Mouse (Mus musculus): Measurements from ENCODE around the gene Zbtb39. TPM values are rescaled to one million over a fixed set of nuclear protein-coding genes. Genes with fewer than 3 reads are reported as not detected.

The Zbtb39 gene
- polyA plus RNA-seq (2015; fragmentation: Nextera tagmentation; extraction: Ambion mirVana) = 2.6 and 2.7 TPM in 2 replicates

DNA sequence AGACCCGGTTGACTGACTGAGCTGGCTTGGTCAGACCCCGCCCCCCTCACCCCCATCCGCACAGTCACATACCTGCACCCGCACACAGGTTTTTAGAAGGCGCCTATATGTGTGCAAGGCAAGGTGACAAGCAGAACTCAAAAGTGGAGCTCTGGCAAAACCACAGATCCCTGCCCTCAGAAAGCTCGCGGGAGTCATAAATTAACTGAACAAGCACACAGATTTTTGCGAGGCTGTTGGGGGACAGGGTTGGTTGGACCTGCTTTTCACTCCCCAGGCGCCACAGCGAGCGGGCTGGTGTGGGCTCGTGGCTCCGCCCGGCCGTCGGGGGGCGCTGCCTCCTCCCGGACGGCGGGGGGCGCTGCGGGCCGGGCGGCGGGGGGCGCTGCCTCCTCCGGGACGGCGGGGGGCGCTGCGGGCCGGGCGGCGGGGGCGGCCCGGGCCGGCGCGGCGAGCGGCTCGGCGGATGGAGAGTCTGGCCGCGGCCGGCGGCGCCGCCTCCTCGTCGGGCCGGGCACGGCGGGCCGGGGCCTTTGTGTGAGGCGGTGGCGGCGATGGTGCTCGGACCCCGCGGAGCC is at the start of gene Zbtb39:
Gene Zbtb39, plus strand, starts transcription at position 456 of the 578 bp plus-strand sequence.
- no peaks in the 10 kb centered on the region for H3K27me3 ChIP-seq (replicated peaks)
- H3K9ac ChIP-seq = peak within 1 kb of the TSS; percentile 97
- H3K4me3 ChIP-seq (replicated peaks) = peak within 1 kb of the TSS; percentile 98
- peak; percentile 78 for ATAC-seq
- H3K4me2 ChIP-seq (replicated peaks) = peak within 1 kb of the TSS; percentile 70
- H3K27ac ChIP-seq = peak within 1 kb of the TSS; percentile 85
- peaks cover 29% of the 10 kb centered on the region for H3K36me3 ChIP-seq
- 0 out of 2 replicates have a peak, but pooled peaks cover 5% of the 10 kb centered on the region for H3K4me1 ChIP-seq (replicated peaks)
- no peaks in the 10 kb centered on the region for H3K9me3 ChIP-seq
- under 1% methylated on average over 40 of the region's 61 CpGs for WGBS

DNA sequence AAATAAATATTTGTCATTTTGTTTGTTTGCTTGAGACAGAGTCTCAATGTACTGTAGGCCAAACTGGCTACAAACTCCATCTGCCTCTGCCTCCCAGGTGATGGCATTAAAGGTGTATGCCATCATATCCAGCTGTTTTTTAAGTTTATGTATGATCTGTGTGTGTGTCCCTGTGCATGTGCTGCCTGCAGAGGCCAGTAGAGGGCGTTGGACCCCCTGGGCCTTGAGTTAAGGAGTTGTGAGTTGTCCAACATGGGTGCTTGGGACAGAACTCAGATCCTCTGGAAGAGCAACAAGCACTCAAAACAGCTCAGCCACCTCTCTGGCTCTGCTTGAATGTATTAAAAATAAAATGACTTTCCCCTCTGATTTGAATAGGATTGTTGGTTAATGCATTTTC is 48.3 kb upstream of the Zbtb39 start:
- H3K9ac ChIP-seq = no peak overlapping the region
- no peak for ATAC-seq
- H3K36me3 ChIP-seq = peaks cover 10% of the 10 kb centered on the region; the same call in 1 of the 2 replicates
- H3K27me3 ChIP-seq (replicated peaks) = no peaks in the 10 kb centered on the region
- H3K4me1 ChIP-seq (replicated peaks) = no peaks in the 10 kb centered on the region
- 20% methylated on average over 1 of the region's 1 CpGs for WGBS
- no peak overlapping the region for H3K4me2 ChIP-seq (replicated peaks)
- no peak overlapping the region for H3K27ac ChIP-seq
- no peak overlapping the region for H3K4me3 ChIP-seq (replicated peaks)
- no peaks in the 10 kb centered on the region for H3K9me3 ChIP-seq

DNA sequence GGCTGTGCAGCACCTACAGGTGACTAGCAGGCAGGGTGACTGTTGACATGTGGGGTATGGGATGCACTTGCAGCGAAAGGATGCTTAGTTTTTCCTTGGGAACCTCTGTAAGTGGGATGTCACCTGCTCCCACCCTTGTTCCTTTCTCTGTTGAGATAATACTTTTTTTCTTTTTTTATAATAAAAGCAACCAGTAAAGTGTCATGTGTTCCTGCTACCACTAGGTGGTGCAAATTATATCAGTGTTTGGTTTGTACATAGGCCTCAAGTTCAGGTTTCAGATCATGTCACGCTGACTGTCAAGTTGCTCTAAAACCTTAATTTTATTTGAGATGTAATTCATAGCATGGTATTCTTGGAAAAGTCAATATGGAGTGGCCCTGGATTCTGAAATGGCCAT is 44.7 kb upstream of the Zbtb39 start:
- Histone ChIP-seq H3K27me3 (replicated peaks) (no peaks in the 10 kb centered on the region), H3K9ac (no peak overlapping the region), H3K4me3 (replicated peaks) (no peak overlapping the region), H3K4me2 (replicated peaks) (no peak overlapping the region), H3K4me1 (replicated peaks) (no peaks in the 10 kb centered on the region), H3K9me3 (no peaks in the 10 kb centered on the region), H3K36me3 (peaks cover 20% of the 10 kb centered on the region; the same call in 1 of the 2 replicates), H3K27ac (no peak overlapping the region)
- peak; percentile 39; the same call in 1 of the 2 replicates for ATAC-seq
- WGBS = 48% methylated on average over 2 of the region's 2 CpGs

DNA sequence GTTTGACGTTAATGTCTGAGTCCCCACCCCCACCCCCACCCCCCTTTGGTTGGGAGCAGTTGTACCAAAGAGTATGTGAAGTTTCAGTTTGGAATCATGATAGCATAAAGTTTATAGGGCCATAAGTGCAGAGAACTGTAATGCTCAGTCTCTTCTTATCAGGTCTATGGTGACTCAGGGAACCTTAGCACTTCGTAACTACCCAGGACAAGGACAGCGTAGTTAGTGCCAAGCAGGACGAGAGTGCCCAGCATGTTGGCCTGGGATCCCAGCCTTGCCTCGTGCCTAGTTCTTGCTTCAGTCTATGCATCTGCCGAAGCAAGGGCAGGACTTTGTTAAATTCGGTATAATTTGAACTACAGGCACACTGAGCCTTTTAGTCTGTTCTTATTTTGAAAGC is 43.6 kb upstream of the Zbtb39 start:
- peaks cover 20% of the 10 kb centered on the region; the same call in 1 of the 2 replicates for H3K36me3 ChIP-seq
- H3K9me3 ChIP-seq = no peaks in the 10 kb centered on the region
- no peak overlapping the region for H3K27ac ChIP-seq
- ATAC-seq = peak; percentile 51; the same call in 1 of the 2 replicates
- no peaks in the 10 kb centered on the region for H3K4me1 ChIP-seq (replicated peaks)
- no peak overlapping the region for H3K4me2 ChIP-seq (replicated peaks)
- no peak overlapping the region for H3K9ac ChIP-seq
- H3K27me3 ChIP-seq (replicated peaks) = no peaks in the 10 kb centered on the region
- H3K4me3 ChIP-seq (replicated peaks) = no peak overlapping the region
- WGBS = 78% methylated on average over 7 of the region's 7 CpGs

DNA sequence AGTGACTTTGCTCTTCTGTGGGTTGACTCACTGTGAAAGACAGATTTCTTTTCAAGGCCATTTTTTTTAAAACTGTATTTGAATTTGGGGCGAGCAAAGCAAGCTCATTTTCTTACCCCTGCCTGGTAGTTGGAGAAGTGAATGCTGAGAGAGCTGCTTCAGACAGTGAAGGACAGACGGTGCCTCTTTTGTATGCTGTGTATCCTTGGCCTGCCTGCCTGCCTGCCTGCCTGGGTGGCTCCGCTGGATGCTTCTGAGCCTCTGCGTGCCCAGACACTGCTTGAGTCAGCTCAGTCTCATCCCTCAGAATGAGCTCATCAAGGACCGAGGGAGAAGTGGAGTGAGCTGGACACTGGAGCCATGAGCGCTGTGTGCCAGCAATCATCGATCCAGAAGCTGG is 40.4 kb upstream of the Zbtb39 start:
- 91% methylated on average over 7 of the region's 7 CpGs for WGBS
- no peak overlapping the region for H3K4me3 ChIP-seq (replicated peaks)

DNA sequence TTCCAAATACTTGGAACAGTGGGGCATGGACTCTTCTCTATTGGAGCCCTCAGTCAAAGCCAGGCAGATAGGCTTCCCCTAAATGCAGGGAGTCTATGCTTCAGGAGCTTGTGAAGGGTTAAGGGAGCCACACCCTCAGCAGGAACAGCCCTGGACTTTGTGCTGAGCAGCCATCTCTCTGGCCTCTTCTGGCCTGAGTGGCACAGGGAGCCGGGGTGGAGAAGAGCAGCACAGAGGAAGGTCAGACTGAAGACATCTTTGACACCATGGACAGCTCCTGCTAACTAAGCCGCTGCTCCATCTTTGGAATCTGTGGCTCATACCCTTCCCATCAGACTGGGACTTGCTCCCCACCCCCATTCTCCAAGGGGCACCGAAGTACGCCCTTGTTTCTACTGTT is 36.0 kb upstream of the Zbtb39 start:
- 38% methylated on average over 4 of the region's 4 CpGs for WGBS
- H3K36me3 ChIP-seq = no peaks in the 10 kb centered on the region
- H3K9ac ChIP-seq = no peak overlapping the region
- peak; percentile 75 for ATAC-seq
- H3K9me3 ChIP-seq = no peaks in the 10 kb centered on the region
- peaks cover 11% of the 10 kb centered on the region for H3K4me1 ChIP-seq (replicated peaks)
- peak overlapping the region; percentile 29 for H3K4me3 ChIP-seq (replicated peaks)
- H3K4me2 ChIP-seq (replicated peaks) = peak overlapping the region; percentile 29; the same call in 1 of the 2 replicates
- H3K27ac ChIP-seq = peak overlapping the region; percentile 62; the same call in 1 of the 2 replicates
- H3K27me3 ChIP-seq (replicated peaks) = no peaks in the 10 kb centered on the region

More for the DNA sequence above, 40.4 kb upstream of the Zbtb39 start:
- Histone ChIP-seq H3K27me3 (replicated peaks) (no peaks in the 10 kb centered on the region), H3K9me3 (no peaks in the 10 kb centered on the region), H3K9ac (no peak overlapping the region), H3K36me3 (peaks cover 20% of the 10 kb centered on the region; the same call in 1 of the 2 replicates), H3K27ac (no peak overlapping the region), H3K4me1 (replicated peaks) (peaks cover 6% of the 10 kb centered on the region; the same call in 1 of the 2 replicates), H3K4me2 (replicated peaks) (no peak overlapping the region)
- no peak for ATAC-seq

DNA sequence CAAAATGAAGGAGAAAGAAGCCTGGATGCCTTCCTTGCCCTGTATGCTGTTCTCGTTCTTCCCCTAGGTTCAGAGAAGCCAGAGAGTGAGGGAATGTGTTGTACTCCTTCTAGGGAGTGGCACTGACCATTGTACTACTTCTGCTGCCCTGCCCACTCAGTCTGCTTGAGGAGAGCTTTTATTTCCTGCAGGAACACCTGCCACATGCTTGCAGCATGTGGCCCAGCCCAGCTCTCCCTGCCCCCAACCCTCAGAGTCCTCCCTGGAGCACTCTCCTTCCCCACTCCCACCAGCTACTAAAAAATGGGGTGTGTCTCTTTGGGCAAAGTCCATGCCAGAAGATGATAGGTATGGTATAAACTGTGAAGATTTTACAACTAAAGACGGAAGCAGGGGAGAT is 35.0 kb upstream of the Zbtb39 start:
- Histone ChIP-seq H3K4me2 (replicated peaks) (0 out of 2 replicates have a peak overlapping the region, but pooled peaks have one; percentile 40), H3K27me3 (replicated peaks) (no peaks in the 10 kb centered on the region), H3K27ac (peak overlapping the region; percentile 62; the same call in 1 of the 2 replicates), H3K9me3 (no peaks in the 10 kb centered on the region), H3K9ac (no peak overlapping the region), H3K36me3 (no peaks in the 10 kb centered on the region), H3K4me3 (replicated peaks) (0 out of 2 replicates have a peak overlapping the region, but pooled peaks have one; percentile 29), H3K4me1 (replicated peaks) (peaks cover 11% of the 10 kb centered on the region)
- 32% methylated on average over 2 of the region's 2 CpGs for WGBS
- peak; percentile 86 for ATAC-seq

DNA sequence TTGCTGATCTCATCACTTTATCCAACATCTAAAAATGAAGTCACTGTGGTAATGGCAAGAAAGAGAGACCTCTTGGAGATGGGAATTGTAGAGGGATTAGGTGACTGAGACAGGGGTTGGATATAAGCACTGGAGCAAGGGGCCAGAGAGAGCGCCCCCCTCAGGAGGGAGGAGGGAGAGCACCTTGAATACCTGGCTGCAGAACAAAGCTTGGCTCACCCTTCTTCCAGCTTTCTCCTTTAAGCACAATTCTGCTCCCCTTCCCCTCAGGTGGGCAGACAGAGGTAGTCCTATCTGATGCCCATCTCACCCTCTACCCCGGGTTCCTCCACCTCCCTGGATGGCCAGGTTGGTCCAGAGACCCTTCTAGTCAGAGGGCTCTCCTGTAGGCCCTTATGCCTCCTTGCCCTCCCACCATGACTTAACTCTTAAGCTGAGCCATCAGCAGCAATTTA is 34.5 kb upstream of the Zbtb39 start, which contains the start of gene Myo1a:
Gene Myo1a, plus strand, starts transcription at position 405 of the 455 bp plus-strand sequence.
- WGBS = 55% methylated on average over 2 of the region's 2 CpGs
- no peak; the same call in 1 of the 2 replicates for ATAC-seq
- Histone ChIP-seq H3K4me2 (replicated peaks) (peak within 1 kb of the TSS; percentile 40), H3K4me1 (replicated peaks) (peaks cover 11% of the 10 kb centered on the region), H3K27ac (peak within 1 kb of the TSS; percentile 62; the same call in 1 of the 2 replicates), H3K9me3 (no peaks in the 10 kb centered on the region), H3K27me3 (replicated peaks) (no peaks in the 10 kb centered on the region), H3K36me3 (no peaks in the 10 kb centered on the region), H3K4me3 (replicated peaks) (peak within 1 kb of the TSS; percentile 29), H3K9ac (no peak within 1 kb of the TSS)

DNA sequence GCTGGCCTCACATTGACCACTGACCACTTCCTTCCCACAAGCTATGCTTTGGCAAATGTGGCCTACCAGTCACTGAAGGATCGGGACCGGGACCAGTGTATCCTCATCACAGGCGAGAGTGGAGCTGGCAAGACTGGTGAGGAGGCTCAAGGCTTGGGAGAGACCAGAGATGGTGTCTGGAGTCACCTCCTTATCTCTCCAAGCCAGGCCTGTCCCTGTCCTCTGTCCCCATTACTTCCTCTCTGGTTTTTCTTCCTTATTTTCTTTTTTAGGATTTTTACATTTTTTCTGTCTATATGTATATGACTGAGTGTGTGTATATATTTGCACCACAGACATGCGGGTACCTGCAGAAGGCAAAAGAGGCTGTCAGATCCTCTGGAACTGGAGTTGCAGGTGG is 33.6 kb upstream of the Zbtb39 start:
- whole genome bisulfite sequencing = 93% methylated on average over 4 of the region's 4 CpGs

DNA sequence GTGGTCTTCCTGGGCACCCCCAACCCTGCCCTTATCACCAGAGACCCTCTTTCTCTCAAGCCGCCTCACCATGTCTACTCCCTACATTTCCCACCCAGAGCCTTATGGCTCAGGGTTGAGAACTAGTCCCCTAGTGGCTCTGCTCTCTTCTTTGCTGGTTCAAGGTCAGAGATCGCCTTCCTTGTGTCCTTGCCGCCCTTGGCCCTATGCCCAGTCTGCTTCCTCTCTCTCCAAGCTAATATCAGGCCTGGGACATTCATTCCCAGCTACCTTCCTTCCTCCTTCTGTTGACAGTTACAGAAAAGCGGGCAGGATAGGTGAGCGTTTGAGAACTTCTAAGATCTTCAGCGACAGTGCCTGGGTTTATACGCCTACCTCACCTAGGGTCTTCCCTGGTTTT is 31.6 kb upstream of the Zbtb39 start:
- ATAC-seq = no peak
- Histone ChIP-seq H3K9ac (no peak overlapping the region), H3K4me2 (replicated peaks) (no peak overlapping the region), H3K4me3 (replicated peaks) (no peak overlapping the region), H3K27ac (no peak overlapping the region), H3K36me3 (no peaks in the 10 kb centered on the region), H3K4me1 (replicated peaks) (peaks cover 11% of the 10 kb centered on the region), H3K27me3 (replicated peaks) (no peaks in the 10 kb centered on the region), H3K9me3 (no peaks in the 10 kb centered on the region)
- WGBS = 78% methylated on average over 7 of the region's 7 CpGs

More for the DNA sequence above, 33.6 kb upstream of the Zbtb39 start:
- peaks cover 11% of the 10 kb centered on the region for H3K4me1 ChIP-seq (replicated peaks)
- H3K9me3 ChIP-seq = no peaks in the 10 kb centered on the region
- no peak overlapping the region for H3K9ac ChIP-seq
- H3K4me2 ChIP-seq (replicated peaks) = no peak overlapping the region
- H3K4me3 ChIP-seq (replicated peaks) = no peak overlapping the region
- no peaks in the 10 kb centered on the region for H3K27me3 ChIP-seq (replicated peaks)
- no peak for ATAC-seq
- no peaks in the 10 kb centered on the region for H3K36me3 ChIP-seq
- no peak overlapping the region for H3K27ac ChIP-seq

DNA sequence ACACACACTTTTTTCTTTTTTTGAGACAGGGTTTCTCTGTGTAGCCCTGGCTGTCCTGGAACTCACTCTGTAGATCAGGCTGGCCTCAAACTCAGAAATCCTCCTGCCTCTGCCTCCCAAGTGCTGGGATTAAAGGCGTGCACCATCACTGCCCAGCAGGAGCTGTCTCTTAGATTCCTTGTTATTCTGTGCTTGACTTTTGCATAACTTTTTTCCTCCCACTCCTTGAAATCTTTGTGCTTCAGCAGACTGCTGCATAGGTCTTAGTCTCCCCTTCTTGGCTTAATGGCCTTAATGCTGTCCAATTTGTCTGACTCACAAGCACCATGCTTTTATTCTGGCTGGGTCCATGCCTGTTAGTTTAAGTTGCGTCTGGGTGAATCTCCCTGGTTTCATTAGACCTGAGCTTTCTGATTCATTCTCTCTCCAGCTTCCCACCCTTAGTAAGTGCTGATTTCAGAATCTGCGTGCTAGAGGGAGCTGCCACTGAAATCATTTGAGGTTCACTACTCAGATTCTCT is 30.4 kb upstream of the Zbtb39 start:
- no peaks in the 10 kb centered on the region for H3K27me3 ChIP-seq (replicated peaks)
- H3K4me3 ChIP-seq (replicated peaks) = no peak overlapping the region
- no peak overlapping the region for H3K4me2 ChIP-seq (replicated peaks)
- H3K36me3 ChIP-seq = no peaks in the 10 kb centered on the region
- 85% methylated on average over 3 of the region's 3 CpGs for WGBS
- H3K27ac ChIP-seq = no peak overlapping the region
- no peak overlapping the region for H3K9ac ChIP-seq
- no peaks in the 10 kb centered on the region for H3K9me3 ChIP-seq
- no peak for ATAC-seq
- H3K4me1 ChIP-seq (replicated peaks) = peaks cover 5% of the 10 kb centered on the region; the same call in 1 of the 2 replicates

DNA sequence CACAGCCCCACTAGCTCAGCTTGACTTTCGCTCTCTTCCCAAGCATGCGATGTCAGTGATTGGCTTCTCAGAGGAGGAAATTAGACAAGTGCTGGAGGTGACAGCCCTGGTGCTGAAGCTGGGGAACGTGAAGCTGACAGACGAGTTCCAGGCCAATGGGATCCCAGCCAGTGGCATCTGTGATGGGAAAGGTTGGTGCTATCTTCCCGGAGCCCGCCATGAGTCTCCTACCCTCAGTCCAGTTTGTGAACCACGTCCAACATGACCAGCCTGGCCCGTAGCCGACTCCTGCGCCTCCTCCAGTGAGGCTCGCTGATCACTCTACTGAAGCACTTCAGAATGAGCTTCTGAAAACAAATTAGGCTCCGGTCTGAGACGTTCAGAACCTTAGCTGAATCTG is 29.0 kb upstream of the Zbtb39 start:
- no peaks in the 10 kb centered on the region; the same call in 1 of the 2 replicates for H3K4me1 ChIP-seq (replicated peaks)
- no peak overlapping the region for H3K9ac ChIP-seq
- H3K27ac ChIP-seq = no peak overlapping the region
- ATAC-seq = no peak
- H3K4me3 ChIP-seq (replicated peaks) = no peak overlapping the region
- no peaks in the 10 kb centered on the region for H3K36me3 ChIP-seq
- no peaks in the 10 kb centered on the region for H3K9me3 ChIP-seq
- H3K4me2 ChIP-seq (replicated peaks) = no peak overlapping the region
- H3K27me3 ChIP-seq (replicated peaks) = no peaks in the 10 kb centered on the region
- WGBS = 79% methylated on average over 13 of the region's 13 CpGs

Data from intestine, embryonic 15.5 days (tissue).